17 mouse cellular contexts compared by ENCODE assay signal in the genomic region with DNA sequence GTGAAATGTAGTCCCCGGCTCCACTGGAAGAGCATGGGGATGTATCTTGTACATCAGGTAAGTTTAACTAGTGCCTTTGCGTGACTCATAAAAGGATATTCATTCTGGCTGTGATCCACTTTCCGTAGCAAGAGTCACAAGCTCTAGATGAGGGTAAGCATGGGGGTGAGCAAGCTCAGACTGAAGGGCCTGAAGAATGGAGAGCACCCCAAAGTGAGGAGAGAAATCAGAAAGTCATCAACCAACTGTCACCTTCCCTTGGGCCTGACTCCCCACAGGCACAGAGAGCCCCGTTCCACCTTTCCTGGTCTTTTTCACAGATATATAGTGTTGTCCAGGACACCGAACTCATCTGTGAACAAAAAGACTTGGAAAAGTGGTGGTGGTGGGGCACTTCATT.
"Had no signal": no experiment of that assay in that cellular context is flagged by ENCODE, and none has a peak within 500 bp of the region (broad histone marks: within the 10 kb centered on the region; RNA-seq: fewer than 3 reads in every experiment).

No protein-coding gene starts in this region.

- H3K4me2 ChIP-seq: lung, embryonic 15.5 days; midbrain, embryonic 12.5 days; neural tube, embryonic 12.5 days; stomach, embryonic 15.5 days had no signal

- H3K36me3 ChIP-seq: lung, embryonic 15.5 days; midbrain, embryonic 12.5 days; neural tube, embryonic 12.5 days; stomach, embryonic 15.5 days had no signal

- DNase-seq: liver, postnatal 0 days; lung, adult 2 months; lung, postnatal 14 days; lung, postnatal 36 days; midbrain, embryonic 14.5 days; right cerebral cortex, postnatal 14 days; thymus, adult 2 months; thymus, postnatal 25 days; thymus, postnatal 4 days had no signal

- ATAC-seq: liver, postnatal 0 days; lung, postnatal 0 days had no signal

- H3K27me3 ChIP-seq: lung, embryonic 15.5 days; megakaryocyte, embryonic 14.5 days; neural tube, embryonic 12.5 days; stomach, embryonic 15.5 days had no signal

- H3K4me3 ChIP-seq: lung, embryonic 15.5 days; megakaryocyte, embryonic 14.5 days; midbrain, embryonic 12.5 days; neural tube, embryonic 12.5 days; stomach, embryonic 15.5 days had no signal

- H3K4me1 ChIP-seq: lung, embryonic 15.5 days; stomach, embryonic 15.5 days had no signal

- H3K9ac ChIP-seq: liver, postnatal 0 days; lung, embryonic 15.5 days; midbrain, embryonic 12.5 days; neural tube, embryonic 12.5 days; stomach, embryonic 15.5 days had no signal

- H3K9me3 ChIP-seq: lung, embryonic 15.5 days; megakaryocyte, embryonic 14.5 days; midbrain, embryonic 12.5 days; neural tube, embryonic 12.5 days; stomach, embryonic 15.5 days had no signal

- H3K27ac ChIP-seq: lung, embryonic 15.5 days; macrophage; midbrain, embryonic 12.5 days; neural tube, embryonic 12.5 days; stomach, embryonic 15.5 days; stomach, postnatal 0 days had no signal
